Mouse (Mus musculus) CH12.LX (cell line): ENCODE measurements around the gene Bri3.

Experiments used
- CTCF ChIP-seq, 2 experiments: IDR thresholded peaks in 1 of 2; conservative IDR thresholded peaks in 1 of 2; 2 replicates each; pipeline ENCODE4 v1.5.1; 2011 to 2012; ENCODE audit warnings: low read depth in 2 of 2, low read length in 2 of 2, improper control_type of control experiment in 1 of 2, inconsistent platforms in 1 of 2, mild to moderate bottlenecking in 1 of 2, moderate library complexity in 1 of 2
- GABPA ChIP-seq: IDR thresholded peaks from 2 replicates; pipeline ENCODE4 v1.6.1; 2012; ENCODE audit warnings: low read depth, low read length, improper control_type of control experiment, inconsistent platforms; ENCODE audit not compliant: insufficient replicate concordance
- POLR2A ChIP-seq: IDR thresholded peaks from 2 replicates; pipeline ENCODE4 v1.6.1; 2011; ENCODE audit warnings: low read depth, mild to moderate bottlenecking, improper control_type of control experiment, low read length
- SMC3 ChIP-seq: IDR thresholded peaks from 2 replicates; pipeline ENCODE4 v1.6.1; 2011; ENCODE audit warnings: low read depth, low read length, improper control_type of control experiment
- ZMIZ1 ChIP-seq: IDR thresholded peaks from 2 replicates; pipeline ENCODE4 v1.6.1; 2012; ENCODE audit warnings: low read depth, mild to moderate bottlenecking, inconsistent platforms, low read length, improper control_type of control experiment
- ZNF384 ChIP-seq: IDR thresholded peaks from 2 replicates; pipeline ENCODE4 v1.6.1; 2012; ENCODE audit warnings: low read depth, low read length, improper control_type of control experiment, inconsistent platforms

DNA sequence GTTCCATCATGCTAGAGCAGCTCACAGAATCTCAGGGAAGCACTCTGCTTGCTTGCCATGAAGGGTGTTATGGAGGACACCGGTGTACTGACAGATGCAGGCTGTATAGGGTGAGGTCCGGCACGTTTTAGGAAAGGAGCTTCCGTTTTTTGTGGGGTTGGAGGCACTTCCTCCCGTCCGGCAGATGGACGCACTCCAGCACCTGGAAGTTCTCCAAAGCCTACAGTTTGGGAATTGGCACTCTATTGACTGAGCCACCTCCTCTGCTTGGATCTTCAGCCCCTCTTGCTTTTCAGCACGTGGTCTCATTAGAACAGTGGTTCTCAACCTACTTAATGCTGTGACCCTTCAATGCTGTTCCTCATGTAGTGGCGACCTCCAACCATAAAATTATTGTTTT lies 183.6 kb downstream of the Bri3 start:
- no peak for TF ChIP-seq GABPA
- no peak for TF ChIP-seq SMC3
- TF ChIP-seq POLR2A = no peak
- no peak for TF ChIP-seq CTCF (conservative IDR thresholded peaks at IDR 0.05 in 1 of 2, IDR thresholded peaks at IDR 0.05 in 1 of 2; ENCODE audit: low read depth in 2 of 2, low read length in 2 of 2)
- TF ChIP-seq ZMIZ1 = no peak
- no peak for TF ChIP-seq ZNF384
